Mouse (Mus musculus): ENCODE results near the gene Olfr1131. TPM values are rescaled to one million over a fixed set of nuclear protein-coding genes. Genes with fewer than 3 reads are reported as not detected.
"Not testable (repeated sequence)": the region's sequence is repeated elsewhere in the genome, so short reads cannot be mapped to it uniquely, and the experiment has no call there.

Gene Olfr1131
- not detected in 2 replicates for polyA plus RNA-seq (2015; fragmentation: Nextera tagmentation; extraction: Ambion mirVana)

- Histone ChIP-seq H3K4me3 (replicated peaks; ENCODE audit: low read length) (no peak within 1 kb of the TSS), H3K9ac (ENCODE audit: low read length) (no peak within 1 kb of the TSS), H3K27me3 (ENCODE audit: control insufficient read depth, insufficient read depth, low read length) (no peaks in the 10 kb centered on the region), H3K27ac (ENCODE audit: low read length) (no peak within 1 kb of the TSS), H3K4me2 (ENCODE audit: low read depth, low read length) (no peak within 1 kb of the TSS), H3K9me3 (replicated peaks; ENCODE audit: control insufficient read depth, low read length) (no peaks in the 10 kb centered on the region), H3K4me1 (ENCODE audit: control insufficient read depth, insufficient read depth, low read length) (no peaks in the 10 kb centered on the region), H3K36me3 (ENCODE audit: control insufficient read depth, insufficient read depth, low read length) (no peaks in the 10 kb centered on the region)
- ATAC-seq (ENCODE audit: insufficient read depth, low FRiP score), result no peak
- 66% methylated on average over 3 of the region's 3 CpGs for WGBS
Observed at GRCm38 (mm10) chr2:87626804-87627203, at the start of gene Olfr1131. TSS of gene Olfr1131 (plus strand) at chr2:87627104.

GRCm38 (mm10) chr2:87605912-87606311 lies 21.0 kb upstream of the Olfr1131 start, which contains the start of gene Olfr1130:
TSS of gene Olfr1130 (plus strand) at chr2:87606212.
- H3K9me3 ChIP-seq (replicated peaks; ENCODE audit: control insufficient read depth, low read length); H3K4me1 ChIP-seq (ENCODE audit: control insufficient read depth, insufficient read depth, low read length); H3K4me3 ChIP-seq (replicated peaks; ENCODE audit: low read length); H3K4me2 ChIP-seq (ENCODE audit: low read depth, low read length); H3K27me3 ChIP-seq (ENCODE audit: control insufficient read depth, insufficient read depth, low read length); H3K36me3 ChIP-seq (ENCODE audit: control insufficient read depth, insufficient read depth, low read length); H3K27ac ChIP-seq (ENCODE audit: low read length); H3K9ac ChIP-seq (ENCODE audit: low read length); ATAC-seq (ENCODE audit: insufficient read depth, low FRiP score): not testable (repeated sequence)

GRCm38 (mm10) chr2:87637435-87637834 lies 10.5 kb downstream of the Olfr1131 start, which contains the start of gene Olfr1132:
TSS of gene Olfr1132 (minus strand) at chr2:87637535.
- no peak within 1 kb of the TSS for H3K27ac ChIP-seq (ENCODE audit: low read length)
- H3K4me2 ChIP-seq (ENCODE audit: low read depth, low read length), result no peak within 1 kb of the TSS
- ATAC-seq (ENCODE audit: insufficient read depth, low FRiP score), result no peak
- H3K9me3 ChIP-seq (replicated peaks; ENCODE audit: control insufficient read depth, low read length), result no peaks in the 10 kb centered on the region
- H3K9ac ChIP-seq (ENCODE audit: low read length), result no peak within 1 kb of the TSS
- no peaks in the 10 kb centered on the region for H3K4me1 ChIP-seq (ENCODE audit: control insufficient read depth, insufficient read depth, low read length)
- no peaks in the 10 kb centered on the region for H3K36me3 ChIP-seq (ENCODE audit: control insufficient read depth, insufficient read depth, low read length)
- H3K27me3 ChIP-seq (ENCODE audit: control insufficient read depth, insufficient read depth, low read length), result no peaks in the 10 kb centered on the region
- no peak within 1 kb of the TSS for H3K4me3 ChIP-seq (replicated peaks; ENCODE audit: low read length)

- Histone ChIP-seq H3K27ac (ENCODE audit: low read length) (no peak overlapping the region), H3K4me3 (replicated peaks; ENCODE audit: low read length) (no peak overlapping the region), H3K4me1 (ENCODE audit: control insufficient read depth, insufficient read depth, low read length) (no peaks in the 10 kb centered on the region), H3K27me3 (ENCODE audit: control insufficient read depth, insufficient read depth, low read length) (no peaks in the 10 kb centered on the region), H3K9me3 (replicated peaks; ENCODE audit: control insufficient read depth, low read length) (no peaks in the 10 kb centered on the region), H3K36me3 (ENCODE audit: control insufficient read depth, insufficient read depth, low read length) (no peaks in the 10 kb centered on the region), H3K9ac (ENCODE audit: low read length) (no peak overlapping the region), H3K4me2 (ENCODE audit: low read depth, low read length) (no peak overlapping the region)
- ATAC-seq (ENCODE audit: insufficient read depth, low FRiP score), result no peak
Observed at GRCm38 (mm10) chr2:87642441-87642840, 15.5 kb downstream of the Olfr1131 start.

GRCm38 (mm10) chr2:87647274-87647673 lies 20.4 kb downstream of the Olfr1131 start, which contains the start of gene Olfr1133:
TSS of gene Olfr1133 (minus strand) at chr2:87647374.
- Histone ChIP-seq H3K4me2 (ENCODE audit: low read depth, low read length) (no peak within 1 kb of the TSS), H3K4me3 (replicated peaks; ENCODE audit: low read length) (no peak within 1 kb of the TSS), H3K27ac (ENCODE audit: low read length) (no peak within 1 kb of the TSS), H3K9me3 (replicated peaks; ENCODE audit: control insufficient read depth, low read length) (no peaks in the 10 kb centered on the region), H3K9ac (ENCODE audit: low read length) (no peak within 1 kb of the TSS), H3K4me1 (ENCODE audit: control insufficient read depth, insufficient read depth, low read length) (no peaks in the 10 kb centered on the region), H3K36me3 (ENCODE audit: control insufficient read depth, insufficient read depth, low read length) (no peaks in the 10 kb centered on the region), H3K27me3 (ENCODE audit: control insufficient read depth, insufficient read depth, low read length) (no peaks in the 10 kb centered on the region)
- no peak for ATAC-seq (ENCODE audit: insufficient read depth, low FRiP score)

- Histone ChIP-seq H3K27ac (ENCODE audit: low read length) (no peak within 1 kb of the TSS), H3K9ac (ENCODE audit: low read length) (no peak within 1 kb of the TSS), H3K36me3 (ENCODE audit: control insufficient read depth, insufficient read depth, low read length) (no peaks in the 10 kb centered on the region), H3K4me2 (ENCODE audit: low read depth, low read length) (no peak within 1 kb of the TSS), H3K9me3 (replicated peaks; ENCODE audit: control insufficient read depth, low read length) (no peaks in the 10 kb centered on the region), H3K4me1 (ENCODE audit: control insufficient read depth, insufficient read depth, low read length) (no peaks in the 10 kb centered on the region), H3K27me3 (ENCODE audit: control insufficient read depth, insufficient read depth, low read length) (no peaks in the 10 kb centered on the region), H3K4me3 (replicated peaks; ENCODE audit: low read length) (no peak within 1 kb of the TSS)
- ATAC-seq (ENCODE audit: insufficient read depth, low FRiP score), result no peak
- WGBS, result 88% methylated on average over 2 of the region's 2 CpGs
Observed at GRCm38 (mm10) chr2:87658360-87658759, 31.5 kb downstream of the Olfr1131 start, which contains the start of gene Olfr1134. TSS of gene Olfr1134 (minus strand) at chr2:87658460.

- Histone ChIP-seq H3K9me3 (replicated peaks; ENCODE audit: control insufficient read depth, low read length) (no peaks in the 10 kb centered on the region), H3K27me3 (ENCODE audit: control insufficient read depth, insufficient read depth, low read length) (no peaks in the 10 kb centered on the region), H3K9ac (ENCODE audit: low read length) (no peak within 1 kb of the TSS), H3K36me3 (ENCODE audit: control insufficient read depth, insufficient read depth, low read length) (no peaks in the 10 kb centered on the region), H3K4me2 (ENCODE audit: low read depth, low read length) (no peak within 1 kb of the TSS), H3K27ac (ENCODE audit: low read length) (no peak within 1 kb of the TSS), H3K4me1 (ENCODE audit: control insufficient read depth, insufficient read depth, low read length) (no peaks in the 10 kb centered on the region), H3K4me3 (replicated peaks; ENCODE audit: low read length) (no peak within 1 kb of the TSS)
- WGBS, result 13% methylated on average over 1 of the region's 1 CpGs
- ATAC-seq (ENCODE audit: insufficient read depth, low FRiP score), result no peak
Observed at GRCm38 (mm10) chr2:87673564-87673963, 46.7 kb downstream of the Olfr1131 start, which contains the start of gene Olfr1135. TSS of gene Olfr1135 (minus strand) at chr2:87673664.

Other genes starting within 250 kb of the Olfr1131 start
- not detected in 2 replicates for gene Olfr1122, start 241.3 kb upstream of the Olfr1131 start, polyA plus RNA-seq (2015; fragmentation: Nextera tagmentation; extraction: Ambion mirVana)
- gene Olfr1123, start 210.5 kb upstream of the Olfr1131 start, polyA plus RNA-seq (2015; fragmentation: Nextera tagmentation; extraction: Ambion mirVana), result not detected in 2 replicates
- gene Olfr1124, start 196.8 kb upstream of the Olfr1131 start, polyA plus RNA-seq (2015; fragmentation: Nextera tagmentation; extraction: Ambion mirVana), result 0.06 and 0.09 TPM in 2 replicates
- gene Olfr1126, start 173.1 kb upstream of the Olfr1131 start, polyA plus RNA-seq (2015; fragmentation: Nextera tagmentation; extraction: Ambion mirVana), result not detected in 2 replicates
- gene Pramel7, start 130.0 kb upstream of the Olfr1131 start, polyA plus RNA-seq (2015; fragmentation: Nextera tagmentation; extraction: Ambion mirVana), result not detected in 2 replicates
- not detected in 2 replicates for gene Pramel6, start 120.5 kb upstream of the Olfr1131 start, polyA plus RNA-seq (2015; fragmentation: Nextera tagmentation; extraction: Ambion mirVana)
- gene Olfr153, start 95.3 kb upstream of the Olfr1131 start, polyA plus RNA-seq (2015; fragmentation: Nextera tagmentation; extraction: Ambion mirVana), result not detected in 2 replicates
- gene Olfr1128, start 81.6 kb upstream of the Olfr1131 start, polyA plus RNA-seq (2015; fragmentation: Nextera tagmentation; extraction: Ambion mirVana), result not detected in 2 replicates
- not detected in 2 replicates for gene Olfr1129, start 53.2 kb upstream of the Olfr1131 start, polyA plus RNA-seq (2015; fragmentation: Nextera tagmentation; extraction: Ambion mirVana)
- gene Olfr1130, start 20.9 kb upstream of the Olfr1131 start, polyA plus RNA-seq (2015; fragmentation: Nextera tagmentation; extraction: Ambion mirVana), result not detected in 2 replicates
- not detected in 2 replicates for gene Olfr1132, start 10.4 kb downstream of the Olfr1131 start, polyA plus RNA-seq (2015; fragmentation: Nextera tagmentation; extraction: Ambion mirVana)
- not detected in 2 replicates for gene Olfr1133, start 20.3 kb downstream of the Olfr1131 start, polyA plus RNA-seq (2015; fragmentation: Nextera tagmentation; extraction: Ambion mirVana)
- not detected in 2 replicates for gene Olfr1134, start 31.4 kb downstream of the Olfr1131 start, polyA plus RNA-seq (2015; fragmentation: Nextera tagmentation; extraction: Ambion mirVana)
- gene Olfr1135, start 46.6 kb downstream of the Olfr1131 start, polyA plus RNA-seq (2015; fragmentation: Nextera tagmentation; extraction: Ambion mirVana), result not detected in 2 replicates
- not detected in 2 replicates for gene Olfr1136, start 66.8 kb downstream of the Olfr1131 start, polyA plus RNA-seq (2015; fragmentation: Nextera tagmentation; extraction: Ambion mirVana)
- gene Olfr1137, start 86.1 kb downstream of the Olfr1131 start, polyA plus RNA-seq (2015; fragmentation: Nextera tagmentation; extraction: Ambion mirVana), result not detected in 2 replicates
- not detected in 2 replicates for gene Olfr1138, start 112.9 kb downstream of the Olfr1131 start, polyA plus RNA-seq (2015; fragmentation: Nextera tagmentation; extraction: Ambion mirVana)
- not detected in 2 replicates for gene Olfr1140, start 116.6 kb downstream of the Olfr1131 start, polyA plus RNA-seq (2015; fragmentation: Nextera tagmentation; extraction: Ambion mirVana)
- gene Olfr1141, start 126.9 kb downstream of the Olfr1131 start, polyA plus RNA-seq (2015; fragmentation: Nextera tagmentation; extraction: Ambion mirVana), result not detected in 2 replicates
- gene Olfr152, start 152.4 kb downstream of the Olfr1131 start, polyA plus RNA-seq (2015; fragmentation: Nextera tagmentation; extraction: Ambion mirVana), result not detected in 2 replicates
- not detected in 2 replicates for gene Olfr1143, start 173.5 kb downstream of the Olfr1131 start, polyA plus RNA-seq (2015; fragmentation: Nextera tagmentation; extraction: Ambion mirVana)
- gene Olfr1145, start 182.7 kb downstream of the Olfr1131 start, polyA plus RNA-seq (2015; fragmentation: Nextera tagmentation; extraction: Ambion mirVana), result not detected in 2 replicates
- gene Olfr1148, start 203.4 kb downstream of the Olfr1131 start, polyA plus RNA-seq (2015; fragmentation: Nextera tagmentation; extraction: Ambion mirVana), result not detected in 2 replicates
- not detected in 2 replicates for gene Olfr1150-ps1, start 216.9 kb downstream of the Olfr1131 start, polyA plus RNA-seq (2015; fragmentation: Nextera tagmentation; extraction: Ambion mirVana)
- gene Olfr1151, start 228.8 kb downstream of the Olfr1131 start, polyA plus RNA-seq (2015; fragmentation: Nextera tagmentation; extraction: Ambion mirVana), result not detected in 2 replicates
- not detected in 2 replicates for gene Olfr1152, start 239.4 kb downstream of the Olfr1131 start, polyA plus RNA-seq (2015; fragmentation: Nextera tagmentation; extraction: Ambion mirVana)